Mouse (Mus musculus): ENCODE measurements around the gene Gm21518. TPM values are rescaled to one million over a fixed set of nuclear protein-coding genes. Genes with fewer than 3 reads are reported as not detected.

Gene Gm21518
- not detected in 2 replicates for total RNA-seq (2023)

GRCm38 (mm10) chrY:62190566-62190965, at the start of gene Gm21518:
Gm21518 (plus strand) TSS chrY:62190866.

Data from neutrophil, adult 65 days (primary cell).